Mouse (Mus musculus) forebrain, postnatal 0 days (tissue): ENCODE results near the gene Hdc. TPM values are rescaled to one million over a fixed set of nuclear protein-coding genes. Genes with fewer than 3 reads are reported as not detected.

Source experiments
- ATAC-seq: fragments of 200-750 bp; cut with Nextera tagmentation; 2 replicates; pipeline ENCODE4 v1.8.0; 2017; ENCODE audit warnings: mild to moderate bottlenecking, moderate library complexity
- DNase-seq: peaks from one replicate; pipeline ENCODE4 v3.0.0-alpha.2; 2015
- H3K27ac ChIP-seq: fragments of 300-500 bp; sonication (generic); 2 replicates; pipeline ENCODE4 v1.5.1; 2014; ENCODE audit warnings: low read depth, mild to moderate bottlenecking, antibody characterized with exemption, low read length, moderate library complexity, mixed read lengths
- H3K27me3 ChIP-seq: fragments of 300-500 bp; sonication (generic); 2 replicates; pipeline ENCODE4 v1.6.1; 2014; ENCODE audit warnings: mild to moderate bottlenecking, low read length, mixed read lengths; ENCODE audit not compliant: insufficient read depth
- H3K36me3 ChIP-seq: fragments of 300-500 bp; sonication (generic); 2 replicates; pipeline ENCODE4 v1.6.1; 2014; ENCODE audit warnings: mild to moderate bottlenecking, moderate library complexity; ENCODE audit not compliant: insufficient read depth
- H3K4me1 ChIP-seq: fragments of 300-500 bp; sonication (generic); 2 replicates; pipeline ENCODE4 v1.6.1; 2014; ENCODE audit warnings: antibody characterized with exemption; ENCODE audit not compliant: insufficient read depth
- H3K4me2 ChIP-seq: fragments of 300-500 bp; sonication (generic); 2 replicates; pipeline ENCODE4 v1.6.1; 2014; ENCODE audit warnings: low read depth, mild to moderate bottlenecking, moderate library complexity
- H3K4me3 ChIP-seq: fragments of 300-500 bp; sonication (generic); 2 replicates; pipeline ENCODE4 v1.5.1; 2014; ENCODE audit warnings: low read depth, low read length, mixed read lengths
- H3K9ac ChIP-seq: fragments of 300-500 bp; sonication (generic); 2 replicates; pipeline ENCODE4 v1.6.1; 2014; ENCODE audit warnings: mild to moderate bottlenecking
- H3K9me3 ChIP-seq: fragments of 300-500 bp; sonication (generic); 2 replicates; pipeline ENCODE4 v1.6.1; 2016; ENCODE audit warnings: low read length
- CTCF ChIP-seq: sonication (generic); IDR thresholded peaks from 2 replicates; pipeline ENCODE4 v1.5.1; 2016; ENCODE audit warnings: antibody characterized with exemption, control low read depth, low read depth
- WGBS: fragments of 180-500 bp; shearing (Covaris S2); extraction: QIAGEN DNeasy Blood & Tissue Kit; methylation state at CpG from one replicate; pipeline ENCODE4 v1.1.7; 2014; 5-methylcytosine and 5-hydroxymethylcytosine counted together
- polyA plus RNA-seq: library from polyadenylated mRNA; unstranded; fragments of >200 nt; fragmentation: Nextera tagmentation; extraction: Ambion mirVana; gene quantifications from 2 replicates; pipeline ENCODE4 v1.2.1, GENCODE M21; 2015
- total RNA-seq: library from RNA; depleted of rRNA; stranded (reverse); fragments of >200 nt; gene quantifications from 2 replicates; pipeline ENCODE4 v1.2.3, GENCODE M21; 2014; rRNA removed

Gene Hdc
- total RNA-seq = 7.9 and 8.3 TPM in 2 replicates
- 3.6 and 5.7 TPM in 2 replicates for polyA plus RNA-seq

DNA sequence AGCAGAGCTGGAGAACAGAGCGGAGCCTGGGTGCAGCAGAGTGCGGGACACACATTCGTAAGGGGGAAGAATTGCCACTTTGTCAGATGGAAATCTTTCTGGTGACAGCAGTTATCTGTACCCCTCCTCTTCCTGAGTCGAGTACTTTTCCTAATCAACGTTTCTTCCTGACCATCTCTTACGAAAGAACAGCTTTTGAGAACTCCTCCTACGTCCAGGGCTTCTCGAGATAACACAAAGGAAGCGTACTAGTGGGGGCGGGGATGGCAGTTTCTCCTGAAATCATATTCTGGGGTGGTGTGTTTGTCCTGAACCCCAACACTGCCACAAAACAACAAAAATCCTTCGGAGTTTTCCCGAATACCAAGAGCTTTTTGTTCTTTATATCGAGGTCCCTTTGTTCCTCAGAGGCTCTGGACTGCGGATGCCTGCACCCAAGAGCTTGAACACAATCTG, at the start of gene Hdc:
Hdc (minus strand) TSS at position 51 of the 456 bp plus-strand sequence.
- Histone ChIP-seq H3K27me3 (no peaks in the 10 kb centered on the region), H3K9ac (no peak within 1 kb of the TSS), H3K4me3 (no peak within 1 kb of the TSS), H3K27ac (no peak within 1 kb of the TSS), H3K9me3 (no peaks in the 10 kb centered on the region), H3K36me3 (no peaks in the 10 kb centered on the region), H3K4me2 (no peak within 1 kb of the TSS), H3K4me1 (no peaks in the 10 kb centered on the region)
- TF ChIP-seq CTCF = no peak
- 73% methylated on average over 14 of the region's 14 CpGs for WGBS
- DNase-seq = no peak
- ATAC-seq = no peak

GRCm38 (mm10) chr2:126668621-126669252, 49.6 kb upstream of the Hdc start:
- no peak overlapping the region for H3K4me3 ChIP-seq
- 91% methylated on average over 5 of the region's 5 CpGs for WGBS
- DNase-seq (no peak), ATAC-seq (no peak)
- H3K4me2 ChIP-seq = no peak overlapping the region
- H3K27me3 ChIP-seq = no peaks in the 10 kb centered on the region
- no peak overlapping the region for H3K27ac ChIP-seq
- no peaks in the 10 kb centered on the region for H3K36me3 ChIP-seq
- no peak overlapping the region for H3K9ac ChIP-seq
- H3K9me3 ChIP-seq = no peaks in the 10 kb centered on the region
- peaks cover 15% of the 10 kb centered on the region for H3K4me1 ChIP-seq
- TF ChIP-seq CTCF = no peak

GRCm38 (mm10) chr2:126665984-126666383, 46.9 kb upstream of the Hdc start:
- Histone ChIP-seq H3K4me2 (no peak overlapping the region), H3K27me3 (no peaks in the 10 kb centered on the region), H3K9me3 (no peaks in the 10 kb centered on the region), H3K27ac (no peak overlapping the region), H3K4me3 (no peak overlapping the region), H3K36me3 (no peaks in the 10 kb centered on the region), H3K9ac (no peak overlapping the region), H3K4me1 (no peaks in the 10 kb centered on the region)
- 95% methylated on average over 3 of the region's 3 CpGs for WGBS
- no peak for ATAC-seq
- no peak for TF ChIP-seq CTCF
- no peak for DNase-seq

DNA sequence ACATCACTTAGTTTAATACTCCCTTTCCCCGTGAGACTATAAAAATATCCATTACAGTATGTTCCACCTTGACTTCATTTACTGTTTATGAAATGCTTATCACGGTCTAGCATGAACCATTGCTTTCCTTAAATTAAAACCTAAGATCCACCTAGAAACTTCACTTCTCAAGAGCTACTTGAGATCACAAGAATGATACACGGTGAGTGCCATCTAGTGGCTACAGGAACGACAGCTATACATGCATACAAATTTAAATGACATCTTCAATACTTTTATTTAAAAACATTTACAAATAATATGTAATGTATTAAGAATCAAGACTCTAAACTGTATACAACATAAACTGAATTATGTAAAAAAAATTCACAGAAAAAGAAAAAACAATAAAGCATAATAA, 44.4 kb upstream of the Hdc start:
- Histone ChIP-seq H3K27ac (no peak overlapping the region), H3K4me1 (no peaks in the 10 kb centered on the region), H3K36me3 (no peaks in the 10 kb centered on the region), H3K4me3 (no peak overlapping the region), H3K4me2 (no peak overlapping the region), H3K27me3 (no peaks in the 10 kb centered on the region), H3K9ac (no peak overlapping the region), H3K9me3 (no peaks in the 10 kb centered on the region)
- TF ChIP-seq CTCF = peak; percentile 71
- 53% methylated on average over 4 of the region's 4 CpGs for WGBS
- DNase-seq (peak; percentile 60), ATAC-seq (peak; percentile 53)

GRCm38 (mm10) chr2:126652929-126653328, 33.8 kb upstream of the Hdc start:
- Histone ChIP-seq H3K9ac (no peak overlapping the region), H3K4me3 (no peak overlapping the region), H3K27me3 (no peaks in the 10 kb centered on the region), H3K4me2 (no peak overlapping the region), H3K9me3 (no peaks in the 10 kb centered on the region), H3K27ac (no peak overlapping the region), H3K36me3 (peaks cover 24% of the 10 kb centered on the region), H3K4me1 (no peaks in the 10 kb centered on the region)
- WGBS = 82% methylated on average over 4 of the region's 4 CpGs
- no peak for TF ChIP-seq CTCF
- DNase-seq = no peak
- no peak for ATAC-seq

DNA sequence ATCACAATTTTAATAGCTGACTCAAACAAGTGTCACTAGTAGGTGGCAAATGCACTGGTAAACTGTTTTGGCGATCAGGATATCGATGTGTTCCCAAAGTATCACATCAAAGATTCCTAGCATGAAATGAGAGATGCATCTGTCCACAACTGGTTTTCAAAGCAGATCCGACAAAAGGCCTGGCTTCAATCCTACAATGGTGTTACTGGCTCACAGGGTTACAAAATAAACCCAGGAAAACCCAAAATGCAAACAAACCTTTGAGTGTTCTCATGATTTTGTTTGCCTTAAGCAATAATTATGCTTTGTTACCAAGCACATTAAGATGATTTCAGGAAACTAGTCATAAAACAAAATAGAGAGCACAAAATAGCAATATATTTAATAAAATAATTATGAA, 28.7 kb upstream of the Hdc start:
- 88% methylated on average over 3 of the region's 3 CpGs for WGBS
- TF ChIP-seq CTCF = no peak
- Histone ChIP-seq H3K4me1 (no peaks in the 10 kb centered on the region), H3K4me2 (no peak overlapping the region), H3K27ac (no peak overlapping the region), H3K9ac (no peak overlapping the region), H3K9me3 (no peaks in the 10 kb centered on the region), H3K4me3 (no peak overlapping the region), H3K36me3 (peaks cover 53% of the 10 kb centered on the region), H3K27me3 (no peaks in the 10 kb centered on the region)
- no peak for ATAC-seq
- no peak for DNase-seq

DNA sequence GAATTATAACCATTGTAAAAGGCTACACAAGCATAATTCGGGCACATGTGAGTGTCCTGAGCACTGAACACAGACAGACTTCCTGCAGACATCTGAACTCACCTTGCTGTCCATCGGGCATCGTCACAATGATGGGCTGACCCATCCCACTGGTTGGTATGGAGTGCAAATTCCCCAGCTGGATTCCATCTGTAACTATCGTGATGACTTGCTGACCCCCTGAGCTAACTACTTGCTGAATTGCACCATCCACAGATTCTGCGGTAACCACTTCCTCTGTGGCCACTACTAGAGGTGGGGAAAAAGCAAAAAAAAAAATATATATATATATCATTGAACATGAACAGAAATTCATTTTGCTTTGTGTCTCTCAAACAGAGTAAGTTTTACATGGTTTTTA, 27.4 kb upstream of the Hdc start:
- peaks cover 50% of the 10 kb centered on the region for H3K36me3 ChIP-seq

More for the DNA sequence above, 27.4 kb upstream of the Hdc start:
- H3K4me3 ChIP-seq = no peak overlapping the region
- no peak for DNase-seq
- H3K27me3 ChIP-seq = no peaks in the 10 kb centered on the region
- no peak overlapping the region for H3K27ac ChIP-seq
- H3K9ac ChIP-seq = no peak overlapping the region
- H3K4me1 ChIP-seq = no peaks in the 10 kb centered on the region
- no peak for ATAC-seq
- WGBS = 95% methylated on average over 5 of the region's 5 CpGs
- H3K4me2 ChIP-seq = no peak overlapping the region
- H3K9me3 ChIP-seq = no peaks in the 10 kb centered on the region
- no peak for TF ChIP-seq CTCF
